Mouse (Mus musculus) mouse embryonic stem cell (cell line): ENCODE measurements at regions not wholly inside any gene's neighbourhood (a gene's known extent, or its start where the extent isn't known, plus 50 kb on each side); places are given as distances from the start of the nearest gene placed in this dataset.

Experiments
- in situ Hi-C, 2 experiments: fragments of 300-500 bp; cut with MboI; formaldehyde crosslinking; loops; 1 replicate in 1 of 2; 3 replicates in 1 of 2; pipeline ENCODE4 v1.14.3; 2019 to 2020; ENCODE audit warnings: low sequenced_read_pairs in 2 of 2, low pct_unique_long_range_greater_than_20kb in 1 of 2, mixed read lengths in 1 of 2; ENCODE audit not compliant: unreplicated experiment in 1 of 2

DNA sequence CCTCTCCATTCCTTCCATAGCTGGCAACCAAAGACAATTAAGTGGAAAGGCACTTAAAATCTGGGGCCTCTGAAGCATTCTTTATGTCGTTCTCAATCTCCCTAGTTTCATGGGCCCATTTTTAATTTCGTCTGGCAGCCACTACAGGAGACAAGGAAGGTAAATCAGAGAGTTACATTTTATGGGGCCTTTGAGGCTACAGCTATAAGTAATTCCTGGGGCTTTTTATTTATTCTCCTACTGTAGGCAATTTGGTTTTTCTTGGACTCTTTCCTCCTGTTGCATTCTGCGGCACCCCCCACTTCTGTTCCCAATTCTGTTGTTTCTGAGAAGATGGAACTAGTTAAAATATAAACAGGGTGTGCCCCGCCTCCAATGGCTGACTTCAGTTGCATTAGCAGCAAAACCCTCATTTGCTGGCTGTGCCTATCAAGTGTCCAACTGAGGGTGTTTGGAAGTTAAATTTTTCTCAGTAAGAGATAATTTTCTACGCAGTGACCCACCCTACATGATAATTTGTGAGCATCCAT is 622.7 kb downstream of the Pdcd6ip start:
- in situ Hi-C loops, result no loop called here

- in situ Hi-C loops, result no loop called here
Observed at GRCm38 (mm10) chr9:113074866-113075265, 633.2 kb downstream of the Pdcd6ip start.

- in situ Hi-C loops, result no loop called here
Observed at GRCm38 (mm10) chr9:113057415-113057814, 650.6 kb downstream of the Pdcd6ip start.

DNA sequence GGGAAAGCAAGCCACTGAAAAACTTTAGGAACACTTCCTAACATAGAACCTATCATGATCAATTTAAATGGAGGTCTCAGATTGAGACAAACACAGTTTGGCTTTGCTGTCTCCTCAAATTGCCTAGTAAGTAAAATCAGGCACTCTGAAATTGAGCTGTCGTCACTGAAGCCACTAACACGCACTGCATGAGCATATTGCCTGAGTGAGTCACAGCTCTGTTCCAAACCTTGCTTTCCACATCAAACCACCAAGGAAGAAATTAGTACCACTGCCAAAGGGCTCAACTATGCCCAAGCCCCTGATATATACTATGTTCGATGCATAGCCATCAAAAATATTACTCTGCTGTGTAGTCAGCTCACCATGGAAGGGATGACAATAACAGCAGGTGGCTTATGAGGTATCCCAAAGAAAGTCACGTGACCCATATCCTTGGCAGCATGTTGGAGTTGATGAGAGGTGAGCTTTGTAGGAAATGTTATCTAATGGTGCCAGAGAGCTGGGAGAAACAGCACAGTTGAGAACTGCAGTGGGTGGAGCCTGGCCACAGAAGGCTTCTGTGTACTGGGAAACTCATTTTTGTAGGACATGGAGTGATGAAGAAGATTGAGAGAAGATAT is 663.4 kb downstream of the Pdcd6ip start:
- in situ Hi-C loops, result no loop called here

DNA sequence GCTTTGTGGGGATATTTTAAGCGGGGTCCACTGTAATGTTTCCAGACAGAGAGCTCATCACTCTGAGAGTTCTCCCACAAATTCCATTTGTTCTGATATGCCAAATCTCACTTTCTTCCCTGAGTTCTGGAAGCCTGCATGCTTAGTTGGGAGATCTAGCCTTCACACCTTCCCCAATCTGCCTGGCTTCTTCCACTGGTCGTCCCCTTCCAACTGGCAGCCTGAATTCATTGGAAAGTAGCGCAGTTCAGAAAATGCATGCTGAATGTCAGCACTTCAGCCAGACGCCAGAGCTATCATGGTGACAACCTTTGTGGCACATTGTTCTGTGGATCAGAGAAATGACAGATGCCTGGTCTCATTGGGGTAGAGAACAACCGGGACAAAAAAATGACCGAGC is 667.2 kb downstream of the Pdcd6ip start:
- in situ Hi-C loops, result no loop called here

GRCm38 (mm10) chr9:113033996-113034395 is 674.1 kb downstream of the Pdcd6ip start:
- in situ Hi-C loops, result no loop called here

DNA sequence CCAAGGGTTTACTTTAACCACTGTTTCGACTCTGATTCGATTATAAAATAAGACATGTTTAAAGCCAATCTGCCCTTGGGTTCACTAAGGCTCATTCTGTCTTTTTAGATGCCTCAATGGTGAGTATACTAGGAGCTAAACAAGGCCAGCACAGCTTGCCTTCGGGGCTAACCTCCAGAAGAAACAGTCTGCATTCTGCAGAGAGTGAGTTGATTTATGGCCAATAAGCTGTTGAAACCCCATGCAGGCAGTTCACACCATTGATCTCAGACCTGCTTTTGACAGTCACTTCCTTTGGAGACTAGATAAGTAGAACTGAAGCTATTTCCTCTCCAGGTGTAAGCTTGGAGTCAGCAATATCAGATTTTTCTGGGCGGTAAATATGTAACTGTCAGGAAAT is 679.0 kb downstream of the Pdcd6ip start:
- in situ Hi-C loops, result no loop called here

DNA sequence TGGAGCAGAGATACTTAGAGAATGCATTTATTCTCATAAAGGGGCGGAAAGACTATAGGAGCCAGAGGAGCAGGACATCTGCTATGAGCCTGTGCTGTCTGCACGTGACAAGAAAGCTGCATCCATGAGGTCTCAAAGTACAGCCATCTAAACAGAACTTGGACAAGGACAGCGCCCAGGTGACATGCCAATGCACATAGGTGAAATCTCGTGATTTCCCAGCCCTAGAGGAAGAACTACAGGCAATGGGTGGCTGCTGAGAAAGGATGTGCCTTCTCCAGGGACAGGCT is 681.2 kb downstream of the Pdcd6ip start:
- in situ Hi-C loops, result no loop called here

GRCm38 (mm10) chr9:113026096-113026903 is 681.8 kb downstream of the Pdcd6ip start:
- in situ Hi-C loops, result no loop called here

GRCm38 (mm10) chr9:113021866-113022645 is 686.0 kb downstream of the Pdcd6ip start:
- in situ Hi-C loops, result no loop called here

GRCm38 (mm10) chr9:113019576-113019975 is 688.5 kb downstream of the Pdcd6ip start:
- in situ Hi-C loops, result no loop called here

- in situ Hi-C loops, result no loop called here
Observed at GRCm38 (mm10) chr9:113008106-113008505, 700.0 kb downstream of the Pdcd6ip start.

DNA sequence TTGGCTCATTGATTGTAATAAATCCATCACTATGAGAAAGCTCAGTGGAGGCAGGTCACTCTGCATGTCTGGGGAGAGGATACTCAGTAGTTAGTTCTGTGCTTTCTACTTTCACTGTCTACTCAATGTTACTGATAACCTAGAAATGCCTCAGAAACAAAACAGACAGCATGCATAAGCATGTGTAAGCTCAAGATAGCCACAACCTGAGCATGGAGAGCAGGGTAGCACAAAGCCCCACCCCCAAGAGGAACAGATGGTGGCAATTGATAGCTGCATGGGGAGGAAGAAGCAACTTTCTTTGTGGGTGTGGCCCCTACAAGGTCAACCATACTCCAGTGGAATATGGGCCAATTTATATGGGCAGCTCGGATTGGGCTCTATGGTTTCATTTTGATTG is 711.9 kb downstream of the Pdcd6ip start:
- in situ Hi-C loops, result no loop called here

- in situ Hi-C loops, result no loop called here
Observed at GRCm38 (mm10) chr9:112994774-112995173, 713.3 kb downstream of the Pdcd6ip start.

- in situ Hi-C loops, result no loop called here
Observed at GRCm38 (mm10) chr9:112993627-112994026, 714.4 kb downstream of the Pdcd6ip start.

GRCm38 (mm10) chr9:112992937-112993336 is 715.1 kb downstream of the Pdcd6ip start:
- in situ Hi-C loops, result no loop called here

DNA sequence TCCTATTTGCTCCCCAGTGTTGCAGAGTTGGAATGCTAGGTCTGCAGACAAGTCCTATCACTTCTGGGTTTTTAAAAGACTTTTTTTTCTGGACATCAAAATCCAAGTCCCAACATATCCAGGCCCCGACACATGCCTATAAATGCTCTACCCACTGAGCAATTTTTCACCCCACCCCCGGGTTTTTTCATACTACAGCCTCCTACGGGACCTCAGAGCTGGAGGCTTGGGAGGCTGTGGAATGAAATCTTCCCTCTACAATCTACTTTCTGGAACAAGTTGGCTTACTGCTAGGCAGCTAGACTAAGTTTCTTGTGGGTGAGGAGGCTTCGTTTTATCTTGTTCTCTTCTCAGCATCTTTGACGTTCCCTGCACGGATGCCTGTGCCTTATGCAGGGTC is 724.7 kb downstream of the Pdcd6ip start:
- in situ Hi-C loops, result no loop called here

DNA sequence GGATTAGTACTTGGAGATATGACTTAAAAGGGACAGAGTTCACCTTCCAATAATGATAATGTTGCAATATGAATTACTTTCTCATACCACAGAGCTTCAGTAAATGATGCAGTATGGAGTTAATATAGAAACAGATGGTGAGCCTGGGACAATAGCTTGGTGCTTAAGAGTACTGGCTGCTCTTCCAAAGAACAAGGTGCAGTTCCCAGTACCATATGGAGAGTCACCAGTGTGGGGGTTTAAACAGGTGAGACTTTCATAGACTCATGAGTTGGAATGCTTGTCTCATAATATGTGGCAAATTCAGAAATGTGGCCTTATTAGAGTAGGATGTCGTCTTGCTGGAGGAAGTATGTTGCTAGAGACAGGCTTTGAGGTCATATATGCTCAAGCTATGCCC is 715.8 kb upstream of the Arpp21 start:
- in situ Hi-C loops, result no loop called here

- in situ Hi-C loops, result no loop called here
Observed at GRCm38 (mm10) chr9:112950056-112950455, 714.3 kb upstream of the Arpp21 start.
